Mouse (Mus musculus): ENCODE results near the gene Mogs.

The Mogs gene

GRCm38 (mm10) chr6:83092416-83093127, 22.7 kb upstream of the Mogs start:
- in situ Hi-C loops (cut with MboI), result no loop called here

- in situ Hi-C loops (cut with MboI), result no loop called here
Measured at GRCm38 (mm10) chr6:83095968-83096367, 19.3 kb upstream of the Mogs start.

- in situ Hi-C loops (cut with MboI), result no loop called here
Measured at GRCm38 (mm10) chr6:83098411-83098810, 16.9 kb upstream of the Mogs start.

- in situ Hi-C loops (cut with MboI), result no loop called here
Measured at GRCm38 (mm10) chr6:83101316-83101687, 14.0 kb upstream of the Mogs start, which contains the start of the genes Ccdc142 and Gm42688. Gene Ccdc142, plus strand, starts transcription at chr6:83101601. Gene Gm42688, plus strand, starts transcription at chr6:83101617.

- in situ Hi-C loops (cut with MboI), result no loop called here
Measured at GRCm38 (mm10) chr6:83101688-83102556, 13.4 kb upstream of the Mogs start.

GRCm38 (mm10) chr6:83103130-83103650, 12.1 kb upstream of the Mogs start:
- in situ Hi-C loops (cut with MboI), result no loop called here

GRCm38 (mm10) chr6:83104158-83104557, 11.1 kb upstream of the Mogs start:
- in situ Hi-C loops (cut with MboI), result no loop called here

GRCm38 (mm10) chr6:83107566-83108400, 7.5 kb upstream of the Mogs start:
- in situ Hi-C loops (cut with MboI), result no loop called here

- in situ Hi-C loops (cut with MboI), result no loop called here
Measured at GRCm38 (mm10) chr6:83108762-83109668, 6.3 kb upstream of the Mogs start, which contains the start of gene Mrpl53. Gene Mrpl53, plus strand, starts transcription at chr6:83109040.

- in situ Hi-C loops (cut with MboI), result no loop called here
Measured at GRCm38 (mm10) chr6:83111510-83112136, 3.7 kb upstream of the Mogs start.

GRCm38 (mm10) chr6:83115682-83116372, 531 bp downstream of the Mogs start:
- in situ Hi-C loops (cut with MboI), result no loop called here

GRCm38 (mm10) chr6:83116373-83117164, 1.3 kb downstream of the Mogs start:
- in situ Hi-C loops (cut with MboI), result no loop called here

GRCm38 (mm10) chr6:83117165-83117438, 1.8 kb downstream of the Mogs start:
- in situ Hi-C loops (cut with MboI), result no loop called here

GRCm38 (mm10) chr6:83117616-83118015, 2.3 kb downstream of the Mogs start:
- in situ Hi-C loops (cut with MboI), result no loop called here

GRCm38 (mm10) chr6:83118369-83118768, 3.1 kb downstream of the Mogs start:
- in situ Hi-C loops (cut with MboI), result no loop called here

- in situ Hi-C loops (cut with MboI), result no loop called here
Measured at GRCm38 (mm10) chr6:83118825-83119733, 3.8 kb downstream of the Mogs start.

- in situ Hi-C loops (cut with MboI), result loop anchor here (5.0 kb wide), 1 partner anchor 43 kb away; no protein-coding TSS in a partner anchor
Measured at GRCm38 (mm10) chr6:83119734-83120051, 4.4 kb downstream of the Mogs start.
